Mouse (Mus musculus) naive thymus-derived CD4-positive, alpha-beta T cell, adult 5 months (primary cell): Measurements from ENCODE around the gene Mrpl21. TPM values are rescaled to one million over a fixed set of nuclear protein-coding genes. Genes with fewer than 3 reads are reported as not detected.

Experiments used
- polyA plus RNA-seq: library from polyadenylated mRNA; unstranded; fragments of 100-300 nt; shearing (Covaris generic); gene quantifications from one replicate; pipeline ENCODE4 v1.2.1, GENCODE M21; 2017

The Mrpl21 gene
- 93.1 TPM for polyA plus RNA-seq

GRCm38 (mm10) chr19:3282572-3283467, at the start of gene Mrpl21, which contains the start of gene Ighmbp2:
Gene Mrpl21 (plus strand): TSS chr19:3282901.
Gene Ighmbp2 (minus strand): TSS chr19:3283017.

GRCm38 (mm10) chr19:3322261-3322969, 39.7 kb downstream of the Mrpl21 start, which contains the start of gene Cpt1a:
Gene Cpt1a (plus strand): TSS chr19:3322334.

Other genes starting within 250 kb of the Mrpl21 start
- gene Ighmbp2, start 116 bp downstream of the Mrpl21 start, polyA plus RNA-seq = 15.0 TPM
- gene Cpt1a, start 39.4 kb downstream of the Mrpl21 start, polyA plus RNA-seq = 24.6 TPM
- not detected for gene Tesmin, start 106.0 kb downstream of the Mrpl21 start, polyA plus RNA-seq
- gene Gal, start 131.6 kb downstream of the Mrpl21 start, polyA plus RNA-seq = not detected